Mouse (Mus musculus): ENCODE results near the gene Rgs8. TPM values are rescaled to one million over a fixed set of nuclear protein-coding genes. Genes with fewer than 3 reads are reported as not detected.

Rgs8 gene
- polyA plus RNA-seq, 2 experiments from 2014 or later: 0.22 TPM; not detected in 1

DNA sequence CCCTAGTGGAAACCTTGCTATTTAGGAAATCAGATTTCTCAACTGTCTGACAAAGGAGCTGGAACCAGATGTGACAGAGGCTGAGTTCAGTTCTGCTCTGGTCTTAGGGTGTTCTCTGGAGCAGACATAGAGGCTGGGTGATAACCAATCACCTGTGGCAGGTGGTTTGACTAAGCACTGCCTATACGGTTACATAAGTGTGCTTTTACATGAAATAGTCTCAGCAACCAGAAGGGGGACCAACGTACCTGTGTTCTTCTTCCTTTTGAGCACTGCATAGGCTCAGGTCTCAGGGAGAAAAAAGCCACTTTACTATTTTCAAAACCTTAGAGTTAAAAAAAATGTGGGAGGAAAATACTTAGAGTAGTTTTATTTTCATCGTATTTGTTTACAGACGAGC, 22.8 kb downstream of the Rgs8 start:
- ATAC-seq: peak; percentile 96

DNA sequence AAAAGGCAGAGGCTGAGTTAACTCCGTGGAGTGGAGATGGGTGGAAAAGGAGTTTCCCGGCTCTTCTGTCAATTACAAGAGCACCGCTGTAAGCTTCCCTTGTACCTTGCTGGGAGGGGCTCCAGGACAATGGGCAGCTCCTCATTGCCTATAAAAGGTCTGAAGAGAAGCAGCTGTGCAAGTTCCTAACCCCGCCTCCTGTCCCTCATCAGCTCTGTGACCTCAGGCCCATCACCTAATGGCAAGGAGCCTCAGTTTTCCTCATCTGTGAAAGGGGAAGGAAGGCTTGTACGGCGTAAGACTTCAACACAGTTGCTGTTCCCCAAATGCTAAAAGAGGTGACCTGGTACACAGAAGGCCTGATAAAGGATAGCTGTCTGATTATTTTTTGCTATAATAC, 24.8 kb downstream of the Rgs8 start:
- ATAC-seq: no peak

DNA sequence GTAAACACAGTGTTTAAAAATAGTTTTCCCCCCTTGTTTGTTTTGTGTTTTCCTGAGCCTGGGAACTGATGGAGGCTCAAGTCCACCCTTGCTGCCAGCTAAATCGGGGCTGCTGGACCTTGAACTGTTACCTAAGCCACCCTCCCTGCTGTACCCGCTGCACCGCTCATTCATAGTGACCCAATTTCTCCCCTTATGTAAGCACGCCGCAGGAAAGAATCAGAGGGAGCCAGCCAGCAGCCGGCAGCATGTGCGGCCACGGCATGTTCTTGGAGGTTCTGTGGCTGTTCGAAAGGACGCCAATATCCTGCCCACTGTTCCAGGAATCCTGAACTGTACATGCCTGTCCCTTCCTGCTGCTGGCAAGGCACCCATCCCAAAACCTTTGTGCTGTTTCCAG, 26.3 kb downstream of the Rgs8 start:
- ATAC-seq: no peak

DNA sequence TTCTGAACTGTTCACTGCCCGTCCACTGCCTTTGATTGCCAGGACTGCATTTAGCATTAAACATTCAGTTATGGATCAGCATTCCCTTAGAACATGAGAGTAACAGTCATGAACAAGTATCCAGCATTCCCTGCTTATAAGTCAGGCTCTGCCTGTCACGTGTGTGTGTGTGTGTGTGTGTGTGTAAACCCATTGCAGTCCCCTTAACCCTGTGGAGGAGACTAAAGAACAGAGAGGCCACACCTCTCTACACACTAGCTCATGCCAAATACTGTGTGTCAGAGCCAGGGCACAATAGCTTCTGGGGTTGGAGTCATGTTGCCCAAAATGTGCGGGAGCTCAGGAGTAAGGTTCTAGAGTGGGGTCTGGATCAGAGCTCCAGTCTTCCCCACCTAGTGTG, 26.8 kb downstream of the Rgs8 start:
- no peak for ATAC-seq

DNA sequence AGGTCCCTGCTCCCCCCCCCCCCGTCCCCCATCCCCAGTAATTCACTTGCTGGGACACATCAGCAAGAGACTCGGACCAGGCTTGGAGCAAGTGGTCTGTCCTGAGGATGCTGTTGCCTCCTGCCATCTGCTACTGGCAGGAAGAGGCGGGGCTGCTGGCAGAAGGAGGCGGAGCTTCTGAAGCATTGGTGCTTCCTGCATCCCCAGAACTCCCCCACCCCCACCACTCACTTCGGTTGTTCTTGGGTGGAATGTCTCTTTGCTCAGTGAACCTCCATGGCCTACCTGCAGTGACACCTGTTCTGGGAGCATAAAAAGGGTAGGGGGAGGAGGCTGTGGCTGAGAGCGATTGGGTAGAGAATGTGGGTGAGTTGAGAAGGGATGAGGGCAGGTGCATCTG, 27.5 kb downstream of the Rgs8 start:
- ATAC-seq: no peak

DNA sequence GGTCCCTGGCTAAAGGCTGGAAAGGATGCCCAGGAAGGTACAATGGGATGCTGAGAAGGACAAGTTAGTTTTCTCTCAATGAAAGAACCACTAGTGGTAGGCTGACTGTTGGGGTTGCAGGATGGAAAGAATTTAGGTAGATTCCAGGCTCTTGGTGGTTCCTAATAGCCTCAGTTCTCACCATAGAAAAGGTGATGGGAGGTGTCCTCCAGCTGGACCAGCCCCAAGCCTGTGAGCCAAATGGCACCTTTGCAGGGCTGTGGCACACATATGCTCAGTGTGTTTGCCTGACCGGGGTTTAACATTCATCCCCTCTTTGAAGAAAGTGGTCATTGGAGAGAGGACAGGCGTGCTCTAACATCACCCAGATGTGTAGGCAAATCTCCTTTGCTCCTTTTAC, 28.2 kb downstream of the Rgs8 start:
- ATAC-seq: no peak

DNA sequence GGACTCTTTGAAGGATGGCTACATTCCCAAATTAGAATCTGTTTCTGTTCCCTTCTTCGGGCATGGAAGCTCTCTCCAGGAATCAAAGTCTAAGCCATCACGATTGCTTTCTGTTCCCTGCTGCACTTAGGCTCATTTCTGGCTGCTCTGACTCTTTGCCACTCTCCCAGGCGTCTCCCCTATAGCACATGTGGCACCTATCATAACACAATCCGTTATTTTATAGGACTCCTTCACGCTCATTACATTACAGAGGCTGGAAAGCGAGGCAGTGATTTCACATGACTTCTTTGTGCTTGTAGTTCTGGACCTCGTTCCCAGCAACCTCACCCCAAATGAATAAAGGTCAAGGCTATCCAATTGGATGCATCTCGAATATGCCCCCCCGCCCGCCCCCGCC, 30.4 kb downstream of the Rgs8 start:
- ATAC-seq: no peak

DNA sequence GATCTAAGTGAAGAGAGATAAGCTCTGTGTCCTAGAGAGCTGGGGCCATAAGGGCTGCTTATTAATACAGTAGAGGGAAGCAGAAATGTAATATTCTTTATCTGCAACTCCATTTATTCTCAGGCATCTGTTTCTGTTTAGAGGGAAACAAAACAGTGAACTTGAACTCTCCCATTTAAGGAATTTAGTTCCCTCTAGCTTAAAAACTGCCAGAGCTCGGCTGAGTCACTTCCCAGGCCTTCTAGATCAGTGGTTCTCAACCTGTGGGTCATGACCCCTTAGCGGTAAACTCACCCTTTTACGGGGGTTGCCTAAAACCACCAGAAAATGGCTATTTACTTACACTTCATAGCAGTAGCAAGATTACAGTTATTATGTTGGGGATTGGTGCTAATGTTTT, 32.8 kb downstream of the Rgs8 start:
- no peak for ATAC-seq

DNA sequence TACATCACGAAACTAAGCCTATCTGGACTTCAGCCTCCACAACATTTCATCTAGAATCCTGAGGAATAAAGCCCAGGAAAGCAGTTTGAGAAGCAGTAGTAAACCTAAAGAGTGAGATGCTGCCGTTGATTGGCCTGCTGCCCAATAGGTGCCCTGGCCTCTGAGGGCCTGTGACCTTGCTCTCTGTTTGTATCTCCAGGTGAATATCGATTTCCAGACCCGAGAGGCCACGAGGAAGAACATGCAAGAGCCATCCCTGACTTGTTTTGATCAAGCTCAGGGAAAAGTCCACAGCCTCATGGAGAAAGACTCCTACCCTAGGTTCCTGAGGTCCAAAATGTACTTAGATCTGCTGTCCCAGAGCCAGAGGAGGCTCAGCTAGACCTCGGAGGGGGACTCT, 39.7 kb downstream of the Rgs8 start:
- no peak for ATAC-seq

DNA sequence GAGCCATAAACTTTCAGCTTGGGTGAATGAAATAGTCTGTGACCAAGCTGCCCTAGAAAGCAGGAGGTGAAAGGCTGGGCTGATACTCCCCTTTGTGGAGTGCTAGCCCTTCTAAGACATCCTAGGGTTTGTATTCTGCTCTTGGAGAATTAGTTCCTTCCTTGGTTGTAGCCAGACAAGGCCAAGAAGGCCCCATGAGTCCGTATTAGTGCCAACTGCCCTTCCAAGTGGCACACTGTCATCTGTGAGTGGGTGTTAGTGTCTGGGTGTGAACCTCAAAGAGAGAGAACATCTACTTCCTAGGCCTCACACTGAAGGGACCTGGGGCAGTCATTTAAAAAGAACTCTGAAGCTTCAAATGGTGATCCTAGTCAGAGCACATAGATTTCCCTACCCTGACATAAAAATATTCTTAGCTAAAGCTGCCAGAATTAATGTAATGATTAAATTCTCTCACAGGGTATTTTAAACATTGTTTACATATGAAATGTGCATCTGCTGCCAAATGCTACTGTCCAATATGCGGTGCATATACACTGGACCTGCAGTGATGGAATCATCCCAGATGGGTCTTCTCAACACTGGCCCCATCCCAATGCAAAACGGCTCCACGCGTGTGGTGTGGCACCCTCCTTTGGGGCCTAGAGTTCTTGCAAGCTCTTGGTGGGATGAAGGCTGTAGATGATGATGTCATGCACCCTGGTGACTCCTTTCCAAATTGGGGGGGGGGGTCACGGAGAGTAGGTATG, 41.7 kb downstream of the Rgs8 start:
- ATAC-seq: no peak

DNA sequence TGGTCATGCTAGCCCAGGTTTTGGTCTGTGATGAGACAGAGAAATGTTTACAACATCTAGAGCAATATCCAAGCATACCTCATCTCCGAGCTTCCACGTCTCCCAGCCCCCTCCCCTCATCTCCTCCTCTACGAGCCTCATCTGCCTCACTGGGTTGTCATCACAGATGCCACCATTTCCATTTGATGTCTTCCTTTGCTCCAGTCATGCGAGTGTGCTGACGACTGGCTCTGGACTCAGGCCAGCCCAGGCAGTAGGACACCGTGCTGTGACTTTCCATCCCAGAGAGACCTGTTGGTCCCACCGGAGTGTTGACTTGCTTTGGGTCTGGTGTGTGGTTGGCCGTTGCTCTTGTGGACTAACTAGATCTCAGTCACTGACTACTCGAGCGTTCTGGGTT, 42.6 kb downstream of the Rgs8 start:
- no peak for ATAC-seq

DNA sequence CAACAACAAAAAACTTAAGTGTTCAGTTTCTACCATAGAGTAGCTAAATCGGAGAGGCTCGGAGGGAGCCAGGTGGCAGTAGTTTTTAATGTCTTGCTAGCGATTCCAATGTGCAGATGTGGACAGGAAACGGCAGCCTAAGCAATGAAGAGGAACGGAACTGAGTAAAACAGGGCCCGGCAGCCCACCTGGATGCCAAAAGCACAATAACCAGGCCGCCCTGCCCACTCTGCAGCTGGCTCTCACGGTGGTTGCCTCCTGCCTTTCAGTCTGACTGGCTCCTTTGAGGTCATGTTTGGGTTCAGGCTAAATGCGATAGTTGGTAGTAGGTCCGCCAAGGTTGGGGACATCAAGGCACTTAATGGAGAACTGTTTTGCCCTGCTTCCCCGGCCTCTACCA, 43.3 kb downstream of the Rgs8 start:
- ATAC-seq: no peak

DNA sequence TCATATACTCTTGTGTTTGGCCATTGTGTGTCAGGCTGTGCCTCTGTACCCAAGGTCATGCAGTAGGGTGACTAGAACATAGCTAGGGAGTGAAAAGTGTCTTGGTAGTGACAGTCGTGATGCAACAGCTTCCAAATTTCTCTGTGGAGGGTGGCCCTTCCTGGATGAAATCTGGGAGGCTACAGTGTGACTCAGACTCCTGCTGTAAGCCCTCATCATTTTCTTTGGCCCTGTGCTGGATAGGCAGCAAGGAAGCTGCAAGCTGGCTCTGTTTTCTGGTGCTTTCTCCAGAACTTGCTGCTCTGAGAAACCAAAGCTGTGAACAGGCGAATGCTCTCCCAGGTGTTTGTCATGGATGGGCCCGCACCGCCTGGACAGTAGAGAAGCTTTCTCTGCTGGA, 43.7 kb downstream of the Rgs8 start:
- no peak for ATAC-seq

DNA sequence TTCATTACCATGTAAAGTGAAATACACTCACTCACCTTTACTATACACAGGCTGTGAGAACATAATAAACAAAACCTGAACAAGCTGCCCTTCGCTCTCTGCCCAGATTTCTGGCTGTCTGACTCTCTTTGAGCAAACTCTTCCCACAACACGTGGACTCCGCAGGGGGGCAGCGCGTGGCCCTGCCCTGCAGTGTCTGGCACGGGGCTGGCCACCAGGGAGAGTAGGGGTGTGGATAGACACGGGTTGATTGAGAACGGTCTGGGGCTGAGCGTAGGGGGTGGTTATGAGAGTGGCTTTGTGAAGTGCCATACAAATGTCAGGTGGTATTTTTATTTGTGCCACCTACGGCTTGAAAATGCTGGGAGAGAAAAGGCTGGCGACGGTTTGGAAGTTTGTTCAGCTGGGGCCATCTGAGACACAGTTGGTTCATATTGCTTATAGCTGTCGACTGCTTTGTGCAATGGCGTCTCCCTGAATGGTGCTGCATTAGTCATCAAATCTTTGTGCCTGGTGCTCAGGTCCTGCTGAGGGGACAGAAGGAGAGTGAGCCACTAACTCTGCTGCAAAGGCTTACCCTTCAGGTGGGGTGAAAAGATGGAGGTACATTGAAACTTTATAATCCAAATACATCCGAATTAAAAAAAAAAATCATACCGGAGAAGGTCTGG, 44.9 kb downstream of the Rgs8 start:
- ATAC-seq: no peak

DNA sequence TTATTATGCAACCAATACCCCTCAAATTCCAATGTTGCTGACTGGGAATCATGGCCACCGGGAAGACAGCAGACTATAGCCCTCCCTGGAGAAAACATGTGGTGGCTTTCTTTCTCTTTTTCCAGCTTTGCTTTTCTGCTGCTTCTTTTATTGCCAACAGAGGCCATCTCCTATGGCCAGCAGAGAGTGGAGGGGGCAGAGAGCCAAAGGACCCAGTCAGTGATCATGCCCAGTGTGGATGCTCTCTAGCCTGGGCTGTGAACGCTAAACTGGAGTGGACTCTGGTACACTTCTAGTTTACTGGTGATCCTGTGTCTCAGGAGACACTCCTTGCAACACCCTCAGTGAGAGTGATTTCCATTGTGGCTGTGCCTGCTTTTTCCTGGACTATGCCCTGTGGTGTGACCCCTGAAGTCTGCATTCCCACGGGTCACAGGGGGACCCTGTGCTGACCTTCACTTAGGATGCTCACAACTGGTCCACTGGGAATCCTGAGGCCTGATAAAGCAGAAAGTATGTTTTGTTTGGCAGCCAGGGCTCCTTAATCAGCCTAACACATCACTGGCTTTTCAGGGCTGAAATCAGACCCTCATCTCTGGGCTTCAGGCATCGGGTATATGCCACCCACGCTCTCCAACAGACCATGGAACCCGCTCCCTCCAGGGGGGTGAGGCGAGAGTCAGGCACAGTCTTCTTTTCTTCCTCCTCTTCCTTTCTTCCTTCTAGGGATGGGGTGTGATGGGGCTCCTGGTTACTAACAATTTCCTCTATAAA, 45.7 kb downstream of the Rgs8 start:
- ATAC-seq: no peak

DNA sequence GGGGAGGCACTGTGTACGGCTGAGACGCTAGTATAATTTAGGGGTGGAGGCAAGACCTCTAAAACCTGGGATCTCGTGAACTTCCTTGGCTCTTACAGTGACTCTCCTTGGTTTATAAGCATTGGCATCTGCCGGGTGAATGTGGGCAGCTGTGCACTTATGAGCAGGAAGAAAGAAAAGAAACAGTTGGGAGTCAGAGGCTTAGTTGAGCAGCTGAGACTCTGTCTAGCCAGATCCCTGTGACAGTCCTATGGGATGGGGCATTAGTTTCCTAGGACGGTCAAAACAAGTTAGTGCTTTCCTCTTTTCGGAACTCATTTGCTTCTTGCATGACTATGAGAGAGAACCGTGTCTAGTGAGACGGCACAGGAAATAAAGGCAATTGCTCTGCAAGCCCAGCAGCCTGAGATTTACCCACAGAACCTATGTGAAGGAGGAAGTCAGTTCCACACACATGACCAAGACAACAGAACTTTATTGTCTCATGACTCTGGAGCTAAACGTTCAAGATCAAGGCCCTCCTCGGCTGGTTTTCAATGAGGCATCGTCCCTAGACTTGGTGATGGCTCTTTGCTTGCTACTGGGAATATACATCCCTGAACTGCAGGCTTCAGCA, 47.7 kb downstream of the Rgs8 start:
- ATAC-seq: peak; percentile 74

DNA sequence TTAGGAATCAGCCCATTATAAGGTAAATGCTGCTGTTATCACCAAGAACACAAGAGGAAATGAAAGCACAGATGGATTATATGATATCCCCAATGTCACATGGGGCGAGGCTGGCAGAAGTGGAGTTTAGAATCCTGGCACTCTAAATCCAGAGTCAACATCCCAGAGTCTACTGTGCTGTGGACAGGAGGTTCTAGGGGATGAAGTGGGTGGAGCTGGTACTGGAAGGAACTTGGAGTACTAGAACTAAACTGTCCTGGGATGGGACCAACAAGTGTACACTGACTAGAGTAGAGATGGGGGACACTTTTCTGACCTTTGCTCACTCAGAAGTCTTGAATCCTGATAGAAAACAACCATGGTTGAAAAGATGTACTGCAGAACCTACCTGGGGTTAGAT, 48.6 kb downstream of the Rgs8 start:
- ATAC-seq: no peak

DNA sequence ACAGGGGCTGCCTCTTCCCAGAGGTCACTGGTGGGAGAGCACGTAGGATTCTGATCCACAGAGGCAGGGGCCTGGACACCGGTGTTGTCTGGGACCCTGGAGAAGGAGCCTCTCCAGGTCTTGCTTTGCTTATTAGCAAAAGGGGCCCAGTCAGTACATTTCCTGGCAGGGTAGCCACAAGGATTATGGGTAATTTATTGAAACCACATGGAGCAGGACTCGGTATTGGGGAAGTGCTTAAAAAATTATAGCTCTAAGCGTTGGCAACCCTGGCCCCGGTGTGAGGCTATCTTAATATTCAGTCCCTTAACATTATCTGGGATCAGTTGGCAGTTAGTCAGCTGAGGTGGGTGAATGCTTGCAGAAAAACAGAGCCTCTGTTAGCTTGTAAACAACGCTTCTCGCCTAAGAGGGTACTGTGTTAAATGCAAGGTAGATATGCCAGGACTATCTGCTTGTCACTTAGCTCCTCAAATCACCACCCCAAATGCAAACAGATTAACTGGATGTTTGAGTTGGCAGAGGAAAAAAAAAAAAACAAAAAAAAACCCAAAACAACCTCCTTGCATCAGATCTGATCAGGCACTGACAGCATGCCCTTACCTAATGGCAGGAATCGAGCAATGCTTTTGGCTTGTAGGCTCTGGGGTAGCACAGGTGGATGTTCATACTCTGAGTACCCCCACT, 49.5 kb downstream of the Rgs8 start:
- ATAC-seq: no peak

DNA sequence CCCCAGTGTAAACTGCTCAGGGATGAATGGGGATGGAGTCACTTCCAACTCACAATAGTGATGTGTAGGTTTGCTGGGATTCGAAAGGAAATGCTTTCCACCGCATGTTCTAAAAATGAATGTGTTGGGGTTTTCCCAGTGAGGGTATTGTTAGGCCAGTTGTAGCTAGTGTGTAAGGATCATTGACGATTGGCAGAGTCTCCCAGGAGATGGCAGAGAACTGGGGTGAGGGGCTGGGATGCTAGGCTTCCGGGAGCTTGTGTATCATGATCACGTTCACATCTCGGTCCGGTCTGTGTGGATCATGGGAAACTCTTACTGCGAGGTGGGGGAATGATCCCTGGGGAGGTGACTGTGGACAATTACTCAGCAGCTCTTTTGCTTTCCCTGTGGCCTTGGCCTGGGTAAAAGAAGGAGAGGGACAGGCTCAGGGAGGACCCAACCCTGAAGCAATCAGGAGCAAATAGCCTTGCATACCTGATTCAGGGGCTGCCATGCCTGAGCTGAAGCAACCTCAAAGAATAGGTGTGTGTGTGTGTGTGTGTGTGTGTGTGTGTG, 50.1 kb downstream of the Rgs8 start:
- peak; percentile 44 for ATAC-seq

DNA sequence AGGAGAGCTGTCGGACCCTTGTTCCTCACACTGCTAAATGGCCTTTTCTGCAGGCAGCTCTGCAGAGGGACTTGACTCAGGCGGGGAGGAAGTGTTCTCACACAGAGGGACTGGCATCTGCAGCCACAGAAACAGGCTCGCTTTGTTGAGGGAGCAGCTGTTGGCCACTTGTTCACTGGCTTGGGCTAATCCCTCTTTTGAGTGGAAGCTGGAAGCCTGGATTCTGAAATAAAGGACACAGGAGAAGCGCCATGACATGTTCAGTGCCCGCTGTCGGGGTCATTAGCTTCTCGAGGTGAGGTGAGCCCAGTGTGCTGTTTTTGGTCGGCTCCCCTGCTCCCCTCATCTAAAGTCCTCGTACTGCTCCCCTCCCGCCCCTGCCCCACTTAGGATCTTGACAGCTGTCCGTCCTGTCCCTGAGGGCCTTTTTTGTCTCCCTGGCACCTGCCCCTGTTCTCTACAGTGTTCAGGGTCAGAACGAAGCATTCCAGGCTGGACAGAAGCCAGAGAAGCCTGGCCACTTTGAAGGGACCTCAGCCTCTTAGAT, 50.7 kb downstream of the Rgs8 start:
- ATAC-seq: no peak

DNA sequence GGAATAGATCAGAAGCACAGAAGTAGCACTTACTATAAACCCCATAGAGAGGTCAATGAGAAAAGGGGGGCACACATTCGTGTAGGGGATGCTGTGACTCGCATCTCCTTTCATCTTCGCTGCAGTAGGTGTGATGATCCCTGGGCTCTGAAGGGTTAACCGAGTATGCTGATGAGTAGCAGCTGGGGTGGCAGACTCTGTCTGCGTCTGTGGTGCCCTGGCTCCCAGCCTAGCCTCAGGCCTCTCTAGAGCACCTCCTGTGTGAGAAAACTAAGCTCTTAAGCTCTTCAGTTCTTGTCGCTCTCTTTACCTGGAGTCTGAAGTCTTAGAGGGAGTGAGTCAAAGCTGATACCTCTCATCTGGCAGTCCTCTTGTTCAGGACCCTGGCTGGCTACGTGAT, 51.3 kb downstream of the Rgs8 start:
- no peak for ATAC-seq

DNA sequence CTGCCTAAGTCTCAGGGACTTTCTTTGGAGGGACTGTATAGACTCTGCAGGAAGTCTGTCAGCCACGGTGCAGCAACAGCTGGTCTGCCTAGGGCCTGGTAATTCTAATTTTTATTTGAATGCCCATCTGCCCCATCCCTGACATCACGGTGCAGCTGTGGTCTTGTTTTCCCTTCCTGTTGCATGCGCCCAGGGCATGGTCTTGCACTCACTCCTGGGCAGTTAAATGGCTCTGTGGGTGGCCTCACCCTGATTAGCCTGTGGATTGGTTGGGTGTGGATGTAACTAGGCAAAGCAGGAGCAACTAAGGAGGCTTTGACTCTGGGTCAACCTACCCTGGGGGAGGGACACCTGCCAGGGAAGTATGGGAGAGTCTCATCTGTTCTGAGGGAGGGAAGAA, 52.2 kb downstream of the Rgs8 start:
- ATAC-seq: no peak

All from CD4-positive, CD25-positive, alpha-beta regulatory T cell, adult 4 months (primary cell).